Mouse (Mus musculus) spleen, adult 2 months (tissue): ENCODE data around the gene Grm7.

Experiments used
- CTCF ChIP-seq: fragments of 200-500 bp; IDR thresholded peaks from 2 replicates; pipeline ENCODE4 v1.5.1; 2011; ENCODE audit warnings: mild to moderate bottlenecking, inconsistent platforms; ENCODE audit not compliant: insufficient read depth, insufficient read length, insufficient replicate concordance; ENCODE audit errors: extremely low read depth
- POLR2A ChIP-seq: fragments of 200-500 bp; IDR thresholded peaks from 2 replicates; pipeline ENCODE4 v1.6.1; 2011; ENCODE audit warnings: low read depth, low read length, inconsistent platforms

GRCm38 (mm10) chr6:111105485-111105884, 460.1 kb downstream of the Grm7 start:
- TF ChIP-seq CTCF, result no peak
- TF ChIP-seq POLR2A, result no peak
